Mouse (Mus musculus): ENCODE measurements around the gene Pafah1b1. TPM values are rescaled to one million over a fixed set of nuclear protein-coding genes. Genes with fewer than 3 reads are reported as not detected.

Pafah1b1 gene
- polyA plus RNA-seq, 1 experiment from 2014 or later, result 129 TPM

- H3K27ac ChIP-seq, result no peak overlapping the region
- H3K4me3 ChIP-seq (ENCODE audit: inconsistent target), result no peak overlapping the region
- no peaks in the 10 kb centered on the region for H3K79me2 ChIP-seq (ENCODE audit: inconsistent target)
- WGBS (ENCODE audit: missing documents), result 98% methylated on average over 12 of the region's 13 CpGs
- no peaks in the 10 kb centered on the region for H3K36me3 ChIP-seq (ENCODE audit: inconsistent target)
Measured at GRCm38 (mm10) chr11:74749241-74749640, 24.8 kb upstream of the Pafah1b1 start.

- Histone ChIP-seq H3K4me3 (ENCODE audit: inconsistent target) (no peak overlapping the region), H3K27ac (no peak overlapping the region), H3K79me2 (ENCODE audit: inconsistent target) (no peaks in the 10 kb centered on the region), H3K36me3 (ENCODE audit: inconsistent target) (no peaks in the 10 kb centered on the region)
- 100% methylated on average over 4 of the region's 4 CpGs for WGBS (ENCODE audit: missing documents)
Measured at GRCm38 (mm10) chr11:74748022-74748421, 23.6 kb upstream of the Pafah1b1 start.

GRCm38 (mm10) chr11:74737861-74738260 is 13.4 kb upstream of the Pafah1b1 start:
- WGBS (ENCODE audit: missing documents), result 83% methylated on average over 3 of the region's 3 CpGs
- Histone ChIP-seq H3K4me3 (ENCODE audit: inconsistent target) (no peak overlapping the region), H3K27ac (no peak overlapping the region), H3K36me3 (ENCODE audit: inconsistent target) (no peaks in the 10 kb centered on the region), H3K79me2 (ENCODE audit: inconsistent target) (no peaks in the 10 kb centered on the region)

GRCm38 (mm10) chr11:74734917-74735316 is 10.4 kb upstream of the Pafah1b1 start:
- no peaks in the 10 kb centered on the region for H3K36me3 ChIP-seq (ENCODE audit: inconsistent target)
- no peak overlapping the region for H3K27ac ChIP-seq
- no peak overlapping the region for H3K4me3 ChIP-seq (ENCODE audit: inconsistent target)
- 74% methylated on average over 7 of the region's 7 CpGs for WGBS (ENCODE audit: missing documents)
- H3K79me2 ChIP-seq (ENCODE audit: inconsistent target), result no peaks in the 10 kb centered on the region

- no peak overlapping the region; the same call in 1 of the 2 replicates for H3K4me3 ChIP-seq (ENCODE audit: inconsistent target)
- H3K27ac ChIP-seq, result no peak overlapping the region
- no peaks in the 10 kb centered on the region for H3K36me3 ChIP-seq (ENCODE audit: inconsistent target)
- H3K79me2 ChIP-seq (ENCODE audit: inconsistent target), result peaks cover 35% of the 10 kb centered on the region
- WGBS (ENCODE audit: missing documents), result 93% methylated on average over 5 of the region's 5 CpGs
Measured at GRCm38 (mm10) chr11:74725181-74725580, 711 bp upstream of the Pafah1b1 start.

- H3K79me2 ChIP-seq (ENCODE audit: inconsistent target), result peaks cover 51% of the 10 kb centered on the region
- H3K4me3 ChIP-seq (ENCODE audit: inconsistent target), result peak overlapping the region; percentile 76
- H3K36me3 ChIP-seq (ENCODE audit: inconsistent target), result no peaks in the 10 kb centered on the region
- peak overlapping the region; percentile 67 for H3K27ac ChIP-seq
- under 1% methylated on average over 65 of the region's 75 CpGs for WGBS (ENCODE audit: missing documents)
Measured at GRCm38 (mm10) chr11:74723357-74724234, 874 bp downstream of the Pafah1b1 start.

GRCm38 (mm10) chr11:74721971-74722370 is 2.5 kb downstream of the Pafah1b1 start:
- peak overlapping the region; percentile 76 for H3K4me3 ChIP-seq (ENCODE audit: inconsistent target)
- no peak overlapping the region for H3K27ac ChIP-seq
- H3K79me2 ChIP-seq (ENCODE audit: inconsistent target), result peaks cover 67% of the 10 kb centered on the region
- H3K36me3 ChIP-seq (ENCODE audit: inconsistent target), result no peaks in the 10 kb centered on the region
- WGBS (ENCODE audit: missing documents), result 61% methylated on average over 3 of the region's 3 CpGs

GRCm38 (mm10) chr11:74721141-74721540 is 3.3 kb downstream of the Pafah1b1 start:
- H3K4me3 ChIP-seq (ENCODE audit: inconsistent target), result no peak overlapping the region
- WGBS (ENCODE audit: missing documents), result 100% methylated on average over 1 of the region's 2 CpGs
- no peak overlapping the region for H3K27ac ChIP-seq
- H3K36me3 ChIP-seq (ENCODE audit: inconsistent target), result no peaks in the 10 kb centered on the region
- H3K79me2 ChIP-seq (ENCODE audit: inconsistent target), result peaks cover 75% of the 10 kb centered on the region

GRCm38 (mm10) chr11:74720668-74721067 is 3.8 kb downstream of the Pafah1b1 start:
- Histone ChIP-seq H3K4me3 (ENCODE audit: inconsistent target) (no peak overlapping the region), H3K27ac (no peak overlapping the region), H3K79me2 (ENCODE audit: inconsistent target) (peaks cover 80% of the 10 kb centered on the region)

GRCm38 (mm10) chr11:74715971-74716525 is 8.4 kb downstream of the Pafah1b1 start:
- Histone ChIP-seq H3K27ac (no peak overlapping the region), H3K36me3 (ENCODE audit: inconsistent target) (no peaks in the 10 kb centered on the region), H3K79me2 (ENCODE audit: inconsistent target) (peaks cover 100% of the 10 kb centered on the region), H3K4me3 (ENCODE audit: inconsistent target) (no peak overlapping the region)
- 85% methylated on average over 3 of the region's 3 CpGs for WGBS (ENCODE audit: missing documents)

More at GRCm38 (mm10) chr11:74720668-74721067, 3.8 kb downstream of the Pafah1b1 start:
- H3K36me3 ChIP-seq (ENCODE audit: inconsistent target), result no peaks in the 10 kb centered on the region
- WGBS (ENCODE audit: missing documents), result 100% methylated on average over 1 of the region's 1 CpGs

GRCm38 (mm10) chr11:74710671-74711070 is 13.8 kb downstream of the Pafah1b1 start:
- Histone ChIP-seq H3K79me2 (ENCODE audit: inconsistent target) (peaks cover 100% of the 10 kb centered on the region), H3K4me3 (ENCODE audit: inconsistent target) (no peak overlapping the region), H3K36me3 (ENCODE audit: inconsistent target) (no peaks in the 10 kb centered on the region), H3K27ac (no peak overlapping the region)
- 70% methylated on average over 1 of the region's 1 CpGs for WGBS (ENCODE audit: missing documents)

GRCm38 (mm10) chr11:74708781-74709180 is 15.7 kb downstream of the Pafah1b1 start:
- Histone ChIP-seq H3K79me2 (ENCODE audit: inconsistent target) (peaks cover 100% of the 10 kb centered on the region), H3K36me3 (ENCODE audit: inconsistent target) (no peaks in the 10 kb centered on the region), H3K27ac (no peak overlapping the region), H3K4me3 (ENCODE audit: inconsistent target) (no peak overlapping the region)
- 91% methylated on average over 1 of the region's 1 CpGs for WGBS (ENCODE audit: missing documents)

GRCm38 (mm10) chr11:74704068-74704467 is 20.4 kb downstream of the Pafah1b1 start:
- no peak overlapping the region for H3K4me3 ChIP-seq (ENCODE audit: inconsistent target)
- H3K36me3 ChIP-seq (ENCODE audit: inconsistent target), result no peaks in the 10 kb centered on the region
- 96% methylated on average over 2 of the region's 2 CpGs for WGBS (ENCODE audit: missing documents)
- H3K27ac ChIP-seq, result no peak overlapping the region
- peaks cover 100% of the 10 kb centered on the region for H3K79me2 ChIP-seq (ENCODE audit: inconsistent target)

GRCm38 (mm10) chr11:74699505-74699904 is 25.0 kb downstream of the Pafah1b1 start:
- Histone ChIP-seq H3K4me3 (ENCODE audit: inconsistent target) (no peak overlapping the region), H3K27ac (no peak overlapping the region), H3K79me2 (ENCODE audit: inconsistent target) (peaks cover 100% of the 10 kb centered on the region), H3K36me3 (ENCODE audit: inconsistent target) (peaks cover 22% of the 10 kb centered on the region; the same call in 1 of the 2 replicates)
- WGBS (ENCODE audit: missing documents), result 100% methylated on average over 2 of the region's 2 CpGs

- Histone ChIP-seq H3K4me3 (ENCODE audit: inconsistent target) (no peak overlapping the region), H3K79me2 (ENCODE audit: inconsistent target) (peaks cover 98% of the 10 kb centered on the region), H3K27ac (no peak overlapping the region), H3K36me3 (ENCODE audit: inconsistent target) (peaks cover 34% of the 10 kb centered on the region)
- 71% methylated on average over 1 of the region's 1 CpGs for WGBS (ENCODE audit: missing documents)
Measured at GRCm38 (mm10) chr11:74692151-74692550, 32.3 kb downstream of the Pafah1b1 start.
